Mouse (Mus musculus) forebrain, embryonic 12.5 days (tissue): Measurements from ENCODE around the gene Cct8l1. TPM values are rescaled to one million over a fixed set of nuclear protein-coding genes. Genes with fewer than 3 reads are reported as not detected.

Experiments
- ATAC-seq: fragments of 200-750 bp; cut with Nextera tagmentation; 2 replicates; pipeline ENCODE4 v1.8.0; 2017; ENCODE audit warnings: moderate TSS enrichment; ENCODE audit not compliant: low FRiP score
- H3K27ac ChIP-seq: fragments of 300-500 bp; sonication (generic); 2 replicates; pipeline ENCODE4 v1.5.1; 2016; ENCODE audit warnings: mild to moderate bottlenecking
- H3K27me3 ChIP-seq: fragments of 300-500 bp; sonication (generic); 2 replicates; pipeline ENCODE4 v1.6.1; 2016; ENCODE audit warnings: mild to moderate bottlenecking
- H3K36me3 ChIP-seq: fragments of 300-500 bp; sonication (generic); replicated peaks from 2 replicates; pipeline ENCODE4 v1.6.1; 2016; ENCODE audit warnings: mild to moderate bottlenecking
- H3K4me1 ChIP-seq: fragments of 300-500 bp; sonication (generic); 2 replicates; pipeline ENCODE4 v1.6.1; 2016
- H3K4me2 ChIP-seq: fragments of 300-500 bp; sonication (generic); 2 replicates; pipeline ENCODE4 v1.6.1; 2016; ENCODE audit warnings: mild to moderate bottlenecking, moderate library complexity
- H3K4me3 ChIP-seq: fragments of 300-500 bp; sonication (generic); replicated peaks from 2 replicates; pipeline ENCODE4 v1.5.1; 2016; ENCODE audit warnings: mild to moderate bottlenecking
- H3K9ac ChIP-seq: fragments of 300-500 bp; sonication (generic); 2 replicates; pipeline ENCODE4 v1.6.1; 2016; ENCODE audit warnings: mild to moderate bottlenecking
- H3K9me3 ChIP-seq: fragments of 300-500 bp; sonication (generic); 2 replicates; pipeline ENCODE4 v1.6.1; 2016
- WGBS: fragments of 180-500 bp; shearing (Covaris S2); methylation state at CpG from one replicate; pipeline ENCODE4 v1.1.7; 2016; 5-methylcytosine and 5-hydroxymethylcytosine counted together
- polyA plus RNA-seq: library from polyadenylated mRNA; unstranded; fragments of >200 nt; fragmentation: Nextera tagmentation; extraction: Ambion mirVana; gene quantifications from 2 replicates; pipeline ENCODE4 v1.2.1, GENCODE M21; 2016

Gene Cct8l1
- polyA plus RNA-seq, 1 experiment from 2014 or later = 0.15 TPM

DNA sequence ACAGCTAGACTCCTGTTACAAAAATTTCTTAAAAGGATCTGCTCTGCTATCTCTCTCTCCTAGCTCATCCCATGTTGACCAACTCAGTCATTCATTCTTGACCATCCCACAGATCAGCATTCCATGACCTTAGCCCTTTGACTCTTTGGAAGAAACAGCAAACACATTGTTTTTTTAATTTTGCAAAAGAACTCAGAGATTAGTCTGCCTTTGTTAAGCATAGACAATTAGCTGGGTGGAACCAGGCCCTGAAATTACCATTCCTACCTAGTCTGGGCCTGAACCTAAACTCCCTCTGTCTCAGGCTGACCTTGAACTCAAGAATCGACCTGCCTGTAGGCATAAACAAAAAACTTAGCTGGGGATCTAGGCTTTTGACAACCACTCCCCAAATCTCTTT, 38.8 kb downstream of the Cct8l1 start:
- Histone ChIP-seq H3K27me3 (no peaks in the 10 kb centered on the region), H3K4me3 (no peak overlapping the region), H3K4me1 (no peaks in the 10 kb centered on the region), H3K9me3 (no peaks in the 10 kb centered on the region), H3K36me3 (no peaks in the 10 kb centered on the region), H3K4me2 (no peak overlapping the region), H3K9ac (no peak overlapping the region), H3K27ac (no peak overlapping the region)
- 51% methylated on average over 1 of the region's 1 CpGs for WGBS
- no peak for ATAC-seq

DNA sequence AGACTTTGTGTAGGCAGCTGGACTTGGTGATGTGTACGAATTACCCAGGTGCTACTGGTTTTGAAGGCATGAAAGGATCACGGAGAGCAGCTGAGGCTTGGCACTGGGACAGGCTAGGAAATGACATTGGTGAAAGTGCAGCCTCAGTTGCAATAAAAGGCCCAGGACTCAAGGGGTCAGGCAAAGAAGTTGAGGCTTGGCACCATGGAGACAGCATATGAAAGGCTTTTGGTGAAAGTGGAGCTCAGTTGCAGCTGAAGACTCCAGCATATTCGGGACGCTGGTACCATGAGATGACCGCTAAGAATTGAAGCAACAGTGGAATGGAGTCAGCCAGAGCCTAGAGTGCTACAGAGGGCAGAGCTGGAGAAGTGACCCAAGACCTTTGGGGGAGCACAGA, 39.8 kb downstream of the Cct8l1 start:
- ATAC-seq = no peak
- H3K4me1 ChIP-seq = no peaks in the 10 kb centered on the region
- no peaks in the 10 kb centered on the region for H3K9me3 ChIP-seq
- no peak overlapping the region for H3K27ac ChIP-seq
- no peaks in the 10 kb centered on the region for H3K36me3 ChIP-seq
- H3K27me3 ChIP-seq = no peaks in the 10 kb centered on the region
- no peak overlapping the region for H3K9ac ChIP-seq
- 89% methylated on average over 5 of the region's 5 CpGs for WGBS
- H3K4me2 ChIP-seq = no peak overlapping the region
- H3K4me3 ChIP-seq = no peak overlapping the region

DNA sequence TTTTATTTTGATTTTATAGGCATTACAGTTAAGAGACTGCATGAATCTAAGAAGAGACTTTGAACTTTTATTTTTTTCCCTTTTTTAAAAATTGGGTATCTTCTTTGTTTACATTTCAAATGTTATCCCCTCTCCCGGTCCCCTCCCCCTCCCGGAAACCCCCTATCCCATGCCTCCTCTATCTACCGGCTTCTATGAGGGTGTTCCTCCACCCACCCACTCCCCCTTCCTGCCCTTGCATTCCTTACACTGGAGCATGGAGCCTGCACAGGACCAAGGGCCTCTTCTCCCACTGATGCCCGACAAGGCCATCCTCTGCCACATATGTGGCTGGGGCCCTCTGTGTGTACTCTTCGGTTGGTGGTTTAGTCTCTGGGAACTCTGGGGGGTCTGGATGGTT, 40.5 kb downstream of the Cct8l1 start:
- Histone ChIP-seq H3K36me3 (no peaks in the 10 kb centered on the region), H3K27ac (no peak overlapping the region), H3K4me1 (no peaks in the 10 kb centered on the region), H3K27me3 (no peaks in the 10 kb centered on the region), H3K9me3 (no peaks in the 10 kb centered on the region), H3K9ac (no peak overlapping the region), H3K4me3 (no peak overlapping the region), H3K4me2 (no peak overlapping the region)
- WGBS = 84% methylated on average over 5 of the region's 5 CpGs
- no peak for ATAC-seq

Other genes starting within 250 kb of the Cct8l1 start
- gene Kmt2c, start 17.3 kb upstream of the Cct8l1 start, polyA plus RNA-seq = 29.6 and 31.2 TPM in 2 replicates
- gene Xrcc2, start 189.8 kb downstream of the Cct8l1 start, polyA plus RNA-seq = 14.0 and 18.1 TPM in 2 replicates
- gene Actr3b, start 243.9 kb downstream of the Cct8l1 start, polyA plus RNA-seq = 19.5 and 20.2 TPM in 2 replicates